Mouse (Mus musculus): Measurements from ENCODE around the gene Plg. TPM values are rescaled to one million over a fixed set of nuclear protein-coding genes. Genes with fewer than 3 reads are reported as not detected.

The Plg gene
- polyA plus RNA-seq, 1 experiment from 2014 or later: 0.08 TPM

GRCm38 (mm10) chr17:12412891-12413237, 34.5 kb downstream of the Plg start:
- Histone ChIP-seq H3K27me3 (replicated peaks; ENCODE audit: control insufficient read depth, insufficient read depth, low read length) (no peaks in the 10 kb centered on the region), H3K4me3 (replicated peaks; ENCODE audit: low read length) (no peak overlapping the region), H3K4me1 (replicated peaks; ENCODE audit: control insufficient read depth, insufficient read depth, low read length) (no peaks in the 10 kb centered on the region), H3K27ac (ENCODE audit: low read length) (no peak overlapping the region), H3K9ac (replicated peaks; ENCODE audit: low read depth, low read length) (no peak overlapping the region), H3K9me3 (ENCODE audit: control insufficient read depth, low read length) (no peaks in the 10 kb centered on the region), H3K36me3 (ENCODE audit: control insufficient read depth, insufficient read depth) (no peaks in the 10 kb centered on the region), H3K4me2 (ENCODE audit: low read length) (no peak overlapping the region)
- ATAC-seq: no peak
- 70% methylated on average over 3 of the region's 3 CpGs for WGBS

- ATAC-seq: 0 out of 2 replicates have a peak, but pooled peaks have one; percentile 31
Observed at GRCm38 (mm10) chr17:12415031-12415735, 36.8 kb downstream of the Plg start.

GRCm38 (mm10) chr17:12415741-12416140, 37.3 kb downstream of the Plg start:
- Histone ChIP-seq H3K4me1 (replicated peaks; ENCODE audit: control insufficient read depth, insufficient read depth, low read length) (no peaks in the 10 kb centered on the region), H3K9ac (replicated peaks; ENCODE audit: low read depth, low read length) (no peak overlapping the region), H3K27ac (ENCODE audit: low read length) (no peak overlapping the region), H3K36me3 (ENCODE audit: control insufficient read depth, insufficient read depth) (no peaks in the 10 kb centered on the region), H3K4me2 (ENCODE audit: low read length) (no peak overlapping the region), H3K9me3 (ENCODE audit: control insufficient read depth, low read length) (no peaks in the 10 kb centered on the region), H3K4me3 (replicated peaks; ENCODE audit: low read length) (no peak overlapping the region), H3K27me3 (replicated peaks; ENCODE audit: control insufficient read depth, insufficient read depth, low read length) (no peaks in the 10 kb centered on the region)
- no peak for ATAC-seq
- WGBS: 76% methylated on average over 5 of the region's 5 CpGs

More at GRCm38 (mm10) chr17:12415031-12415735, 36.8 kb downstream of the Plg start:
- Histone ChIP-seq H3K27ac (ENCODE audit: low read length) (no peak overlapping the region), H3K9ac (replicated peaks; ENCODE audit: low read depth, low read length) (no peak overlapping the region), H3K4me2 (ENCODE audit: low read length) (no peak overlapping the region), H3K4me1 (replicated peaks; ENCODE audit: control insufficient read depth, insufficient read depth, low read length) (no peaks in the 10 kb centered on the region), H3K36me3 (ENCODE audit: control insufficient read depth, insufficient read depth) (no peaks in the 10 kb centered on the region), H3K4me3 (replicated peaks; ENCODE audit: low read length) (no peak overlapping the region), H3K27me3 (replicated peaks; ENCODE audit: control insufficient read depth, insufficient read depth, low read length) (no peaks in the 10 kb centered on the region), H3K9me3 (ENCODE audit: control insufficient read depth, low read length) (no peaks in the 10 kb centered on the region)
- 53% methylated on average over 15 of the region's 15 CpGs for WGBS

GRCm38 (mm10) chr17:12416250-12416895, 38.0 kb downstream of the Plg start:
- Histone ChIP-seq H3K36me3 (ENCODE audit: control insufficient read depth, insufficient read depth) (no peaks in the 10 kb centered on the region), H3K27ac (ENCODE audit: low read length) (no peak overlapping the region), H3K9ac (replicated peaks; ENCODE audit: low read depth, low read length) (no peak overlapping the region), H3K4me1 (replicated peaks; ENCODE audit: control insufficient read depth, insufficient read depth, low read length) (no peaks in the 10 kb centered on the region), H3K4me3 (replicated peaks; ENCODE audit: low read length) (no peak overlapping the region), H3K4me2 (ENCODE audit: low read length) (no peak overlapping the region), H3K27me3 (replicated peaks; ENCODE audit: control insufficient read depth, insufficient read depth, low read length) (no peaks in the 10 kb centered on the region), H3K9me3 (ENCODE audit: control insufficient read depth, low read length) (no peaks in the 10 kb centered on the region)
- 42% methylated on average over 6 of the region's 6 CpGs for WGBS
- ATAC-seq: peak; percentile 58

- Histone ChIP-seq H3K4me2 (ENCODE audit: low read length) (no peak overlapping the region), H3K4me3 (replicated peaks; ENCODE audit: low read length) (no peak overlapping the region), H3K9ac (replicated peaks; ENCODE audit: low read depth, low read length) (no peak overlapping the region), H3K4me1 (replicated peaks; ENCODE audit: control insufficient read depth, insufficient read depth, low read length) (no peaks in the 10 kb centered on the region), H3K36me3 (ENCODE audit: control insufficient read depth, insufficient read depth) (no peaks in the 10 kb centered on the region), H3K9me3 (ENCODE audit: control insufficient read depth, low read length) (no peaks in the 10 kb centered on the region), H3K27me3 (replicated peaks; ENCODE audit: control insufficient read depth, insufficient read depth, low read length) (no peaks in the 10 kb centered on the region), H3K27ac (ENCODE audit: low read length) (no peak overlapping the region)
- WGBS: 68% methylated on average over 19 of the region's 19 CpGs
- no peak for ATAC-seq
Observed at GRCm38 (mm10) chr17:12419491-12420079, 41.2 kb downstream of the Plg start.

- H3K27ac ChIP-seq (ENCODE audit: low read length): no peak overlapping the region
- H3K9ac ChIP-seq (replicated peaks; ENCODE audit: low read depth, low read length): no peak overlapping the region
- H3K27me3 ChIP-seq (replicated peaks; ENCODE audit: control insufficient read depth, insufficient read depth, low read length): no peaks in the 10 kb centered on the region
- no peaks in the 10 kb centered on the region for H3K4me1 ChIP-seq (replicated peaks; ENCODE audit: control insufficient read depth, insufficient read depth, low read length)
- H3K36me3 ChIP-seq (ENCODE audit: control insufficient read depth, insufficient read depth): no peaks in the 10 kb centered on the region
- ATAC-seq: no peak
- H3K4me3 ChIP-seq (replicated peaks; ENCODE audit: low read length): no peak overlapping the region
- H3K9me3 ChIP-seq (ENCODE audit: control insufficient read depth, low read length): no peaks in the 10 kb centered on the region
- no peak overlapping the region for H3K4me2 ChIP-seq (ENCODE audit: low read length)
- WGBS: 64% methylated on average over 16 of the region's 16 CpGs
Observed at GRCm38 (mm10) chr17:12420886-12421574, 42.6 kb downstream of the Plg start.

GRCm38 (mm10) chr17:12422143-12422542, 43.7 kb downstream of the Plg start:
- ATAC-seq: no peak
- H3K27ac ChIP-seq (ENCODE audit: low read length): no peak overlapping the region
- H3K9ac ChIP-seq (replicated peaks; ENCODE audit: low read depth, low read length): no peak overlapping the region
- H3K4me1 ChIP-seq (replicated peaks; ENCODE audit: control insufficient read depth, insufficient read depth, low read length): no peaks in the 10 kb centered on the region
- H3K36me3 ChIP-seq (ENCODE audit: control insufficient read depth, insufficient read depth): no peaks in the 10 kb centered on the region
- H3K4me2 ChIP-seq (ENCODE audit: low read length): no peak overlapping the region
- H3K27me3 ChIP-seq (replicated peaks; ENCODE audit: control insufficient read depth, insufficient read depth, low read length): no peaks in the 10 kb centered on the region
- no peaks in the 10 kb centered on the region for H3K9me3 ChIP-seq (ENCODE audit: control insufficient read depth, low read length)
- H3K4me3 ChIP-seq (replicated peaks; ENCODE audit: low read length): no peak overlapping the region
- 81% methylated on average over 1 of the region's 1 CpGs for WGBS

- Histone ChIP-seq H3K4me2 (ENCODE audit: low read length) (no peak overlapping the region), H3K9ac (replicated peaks; ENCODE audit: low read depth, low read length) (no peak overlapping the region), H3K27ac (ENCODE audit: low read length) (no peak overlapping the region), H3K9me3 (ENCODE audit: control insufficient read depth, low read length) (no peaks in the 10 kb centered on the region), H3K4me3 (replicated peaks; ENCODE audit: low read length) (no peak overlapping the region), H3K4me1 (replicated peaks; ENCODE audit: control insufficient read depth, insufficient read depth, low read length) (0 out of 2 replicates have a peak, but pooled peaks cover 5% of the 10 kb centered on the region), H3K27me3 (replicated peaks; ENCODE audit: control insufficient read depth, insufficient read depth, low read length) (no peaks in the 10 kb centered on the region), H3K36me3 (ENCODE audit: control insufficient read depth, insufficient read depth) (no peaks in the 10 kb centered on the region)
- no peak for ATAC-seq
- 54% methylated on average over 3 of the region's 3 CpGs for WGBS
Observed at GRCm38 (mm10) chr17:12427156-12427555, 48.7 kb downstream of the Plg start.

- ATAC-seq: peak; percentile 59; the same call in 1 of the 2 replicates
- Histone ChIP-seq H3K36me3 (ENCODE audit: control insufficient read depth, insufficient read depth) (no peaks in the 10 kb centered on the region), H3K4me3 (replicated peaks; ENCODE audit: low read length) (no peak overlapping the region), H3K27me3 (replicated peaks; ENCODE audit: control insufficient read depth, insufficient read depth, low read length) (no peaks in the 10 kb centered on the region), H3K9ac (replicated peaks; ENCODE audit: low read depth, low read length) (no peak overlapping the region), H3K27ac (ENCODE audit: low read length) (no peak overlapping the region), H3K4me1 (replicated peaks; ENCODE audit: control insufficient read depth, insufficient read depth, low read length) (0 out of 2 replicates have a peak, but pooled peaks cover 5% of the 10 kb centered on the region), H3K9me3 (ENCODE audit: control insufficient read depth, low read length) (no peaks in the 10 kb centered on the region), H3K4me2 (ENCODE audit: low read length) (no peak overlapping the region)
Observed at GRCm38 (mm10) chr17:12428369-12428768, 50.0 kb downstream of the Plg start.
